ENCODE assay signal across 8 mouse cellular contexts in genomic region chr9:66975239-66975645, GRCm38 (mm10). TPM values are rescaled to one million over a fixed set of nuclear protein-coding genes. Genes with fewer than 3 reads are reported as not detected.
DNase-seq lines count a peak whose midpoint lies in the region; ATAC-seq lines count a peak whose summit lies in the region.

TSS of gene Lactb (minus strand) at chr9:66975484.

- peak; percentile 95 for DNase-seq in ZHBTc4 (ENCODE audit: low read depth, low spot score)
- DNase-seq in gastrocnemius, adult 8-10 months (ENCODE audit: low spot score in 2 of 2), result peak; percentile 92 to 95
- peak; percentile 92 for DNase-seq in induced T-regulatory cell, adult 2 months (ENCODE audit: low read depth)
- peak; percentile 81 to 95 for DNase-seq in left cerebral cortex, adult 9 months (ENCODE audit: low spot score in 2 of 2)
- peak; percentile 96 for DNase-seq in right cerebral cortex, postnatal 14 days
- DNase-seq in urinary bladder, postnatal 36 days (ENCODE audit: low spot score in 2 of 2), result peak; percentile 93 to 96

- peak; percentile 72 for ATAC-seq in common myeloid progenitor, adult 5-6 weeks (replicated peaks; ENCODE audit: low read depth, poor library complexity, severe bottlenecking)
- peak; percentile 89 for ATAC-seq in megakaryocyte progenitor cell, adult 5-6 weeks (replicated peaks; ENCODE audit: poor library complexity)

RNA-seq across cellular contexts. Expression of gene Lactb, which starts in this region (rescaled TPM):
- 21.4 and 30.6 TPM in 2 replicates for total RNA-seq in common myeloid progenitor, adult 5-6 weeks (2017)
- total RNA-seq in gastrocnemius, adult 8-10 months (2022), result 10 to 100 TPM; 18.3 to 23.1 (median 22.6) TPM
- 38.4 and 42.3 TPM in 2 replicates for total RNA-seq in megakaryocyte progenitor cell, adult 5-6 weeks (2015)
- 26.8 and 36.1 TPM in 2 replicates for total RNA-seq in megakaryocyte progenitor cell, adult 5-6 weeks (2017)

Comparison
In these comparisons a context has a peak if more than half of its experiments do, and no peak if none do; other contexts are left out.
1. Peak in every context shown above with its lines: DNase-seq and ATAC-seq.